Mouse (Mus musculus): ENCODE data around the gene Hoxa7. TPM values are rescaled to one million over a fixed set of nuclear protein-coding genes. Genes with fewer than 3 reads are reported as not detected.

Gene Hoxa7
- 7.6 and 12.1 TPM in 2 replicates for polyA plus RNA-seq (2015; fragmentation: Nextera tagmentation; extraction: Ambion mirVana)

DNA sequence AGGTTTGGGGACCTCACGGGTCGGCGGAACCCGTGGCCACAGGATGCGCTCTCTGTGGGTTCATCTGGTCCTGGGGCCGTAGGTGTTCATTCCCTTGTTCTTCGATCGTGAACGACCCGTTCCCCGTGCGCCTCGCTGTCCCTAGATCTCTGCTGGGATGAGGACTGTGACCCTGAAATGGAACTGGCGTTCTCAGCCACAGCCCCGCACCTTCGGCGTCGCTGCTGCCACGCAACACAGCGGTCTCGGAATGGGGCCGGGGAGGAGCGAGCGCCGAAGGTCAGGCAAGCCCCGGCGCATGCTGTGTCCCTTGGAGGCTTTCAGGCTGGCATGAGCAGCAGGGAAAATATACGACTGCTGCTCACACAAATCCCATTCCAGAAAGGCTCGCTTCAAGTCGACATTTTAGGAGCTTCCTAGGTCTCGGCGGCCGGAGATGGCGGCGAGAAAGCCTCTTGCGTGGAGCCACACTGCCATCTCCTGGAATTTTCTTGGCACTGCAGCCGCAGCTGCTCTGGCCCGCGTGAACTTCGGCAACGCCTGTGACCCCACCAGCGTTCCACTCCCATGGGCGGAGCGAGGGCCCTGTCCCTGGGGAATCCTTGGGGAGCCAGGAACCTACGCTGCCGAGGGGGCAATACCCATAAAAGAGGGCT lies at the start of gene Hoxa7:
Hoxa7 (minus strand) TSS at position 518 of the 656 bp plus-strand sequence.
- Histone ChIP-seq H3K27me3 (replicated peaks) (peaks cover 93% of the 10 kb centered on the region), H3K4me3 (replicated peaks) (peak within 1 kb of the TSS; percentile 57), H3K36me3 (no peaks in the 10 kb centered on the region), H3K4me1 (peaks cover 24% of the 10 kb centered on the region), H3K4me2 (peak within 1 kb of the TSS; percentile 97), H3K9ac (peak within 1 kb of the TSS; percentile 19; the same call in 1 of the 2 replicates), H3K9me3 (no peaks in the 10 kb centered on the region), H3K27ac (peak within 1 kb of the TSS; percentile 44; the same call in 1 of the 2 replicates)
- ATAC-seq (ENCODE audit: insufficient read depth, low FRiP score, low read depth), result peak; percentile 68; the same call in 1 of the 2 replicates
- under 1% methylated on average over 46 of the region's 46 CpGs for WGBS

GRCm38 (mm10) chr6:52270494-52271480 lies 49.1 kb upstream of the Hoxa7 start:
- H3K9me3 ChIP-seq, result no peaks in the 10 kb centered on the region
- no peak overlapping the region for H3K27ac ChIP-seq
- H3K9ac ChIP-seq, result no peak overlapping the region
- no peaks in the 10 kb centered on the region for H3K36me3 ChIP-seq
- H3K4me1 ChIP-seq, result no peaks in the 10 kb centered on the region
- no peak overlapping the region for H3K4me2 ChIP-seq
- WGBS, result 7% methylated on average over 23 of the region's 23 CpGs
- peaks cover 92% of the 10 kb centered on the region for H3K27me3 ChIP-seq (replicated peaks)
- H3K4me3 ChIP-seq (replicated peaks), result no peak overlapping the region
- ATAC-seq (ENCODE audit: insufficient read depth, low FRiP score, low read depth), result no peak

DNA sequence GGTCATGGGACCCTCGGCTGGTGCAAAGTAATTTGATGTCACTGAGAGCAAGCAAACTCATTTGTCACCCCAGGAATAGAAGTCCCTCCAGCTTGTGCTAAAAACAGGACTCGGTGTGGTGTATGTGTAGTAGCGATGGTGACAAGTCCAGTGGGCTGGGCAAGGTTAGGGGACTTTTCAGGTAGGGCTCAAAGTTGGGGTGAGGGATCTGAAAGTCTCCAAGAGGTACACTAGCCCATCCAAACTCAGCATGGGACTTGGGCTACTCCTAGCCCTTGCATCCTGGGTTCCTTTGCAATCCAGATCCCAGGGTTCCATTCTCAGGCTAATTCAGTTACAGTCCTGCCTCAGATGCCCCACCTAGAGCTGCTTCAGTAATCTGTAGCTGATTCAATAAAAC lies 47.1 kb upstream of the Hoxa7 start:
- H3K27me3 ChIP-seq (replicated peaks), result peaks cover 93% of the 10 kb centered on the region
- H3K9me3 ChIP-seq, result no peaks in the 10 kb centered on the region
- H3K27ac ChIP-seq, result no peak overlapping the region
- H3K4me2 ChIP-seq, result no peak overlapping the region
- H3K4me1 ChIP-seq, result no peaks in the 10 kb centered on the region
- no peak overlapping the region for H3K9ac ChIP-seq
- ATAC-seq (ENCODE audit: insufficient read depth, low FRiP score, low read depth), result no peak
- no peaks in the 10 kb centered on the region for H3K36me3 ChIP-seq
- WGBS, result 2% methylated on average over 3 of the region's 3 CpGs
- H3K4me3 ChIP-seq (replicated peaks), result no peak overlapping the region

- no peak for ATAC-seq (ENCODE audit: insufficient read depth, low FRiP score, low read depth)
- no peak overlapping the region for H3K4me2 ChIP-seq
- no peaks in the 10 kb centered on the region for H3K4me1 ChIP-seq
- H3K4me3 ChIP-seq (replicated peaks), result no peak overlapping the region
- H3K9ac ChIP-seq, result no peak overlapping the region
- H3K27ac ChIP-seq, result no peak overlapping the region
- peaks cover 93% of the 10 kb centered on the region for H3K27me3 ChIP-seq (replicated peaks)
- no peaks in the 10 kb centered on the region for H3K9me3 ChIP-seq
- 10% methylated on average over 7 of the region's 7 CpGs for WGBS
- H3K36me3 ChIP-seq, result no peaks in the 10 kb centered on the region
These were observed 46.7 kb upstream of the Hoxa7 start for GRCm38 (mm10) chr6:52268341-52268740.

DNA sequence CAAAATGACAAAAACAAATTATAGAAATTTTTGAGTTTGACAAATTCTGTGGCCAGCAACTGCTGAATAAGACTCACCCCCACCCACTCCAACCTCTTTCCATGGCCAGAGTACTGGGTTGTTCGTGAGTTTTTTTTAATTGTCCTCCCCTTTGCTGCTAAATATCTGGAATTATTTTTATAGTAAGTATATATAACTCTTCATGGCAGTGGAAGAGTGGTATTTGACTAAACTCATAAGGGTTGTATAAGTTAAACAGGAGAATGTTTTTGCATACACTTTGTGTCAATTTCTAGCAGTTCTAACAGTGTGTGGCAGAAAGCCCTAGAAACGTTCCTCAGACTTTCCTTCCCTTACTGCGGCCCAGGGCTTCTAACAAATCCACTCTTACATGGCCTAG lies 46.0 kb upstream of the Hoxa7 start:
- Histone ChIP-seq H3K27ac (no peak overlapping the region), H3K9ac (no peak overlapping the region), H3K36me3 (no peaks in the 10 kb centered on the region), H3K27me3 (replicated peaks) (peaks cover 92% of the 10 kb centered on the region), H3K4me2 (no peak overlapping the region), H3K4me1 (no peaks in the 10 kb centered on the region), H3K4me3 (replicated peaks) (no peak overlapping the region), H3K9me3 (no peaks in the 10 kb centered on the region)
- no peak for ATAC-seq (ENCODE audit: insufficient read depth, low FRiP score, low read depth)
- WGBS, result 5% methylated on average over 3 of the region's 3 CpGs

GRCm38 (mm10) chr6:52267221-52267620 lies 45.6 kb upstream of the Hoxa7 start:
- ATAC-seq (ENCODE audit: insufficient read depth, low FRiP score, low read depth), result no peak
- Histone ChIP-seq H3K4me1 (no peaks in the 10 kb centered on the region), H3K27ac (no peak overlapping the region), H3K4me2 (no peak overlapping the region), H3K36me3 (no peaks in the 10 kb centered on the region), H3K9me3 (no peaks in the 10 kb centered on the region), H3K4me3 (replicated peaks) (no peak overlapping the region), H3K9ac (no peak overlapping the region), H3K27me3 (replicated peaks) (peaks cover 92% of the 10 kb centered on the region)
- 18% methylated on average over 5 of the region's 5 CpGs for WGBS

DNA sequence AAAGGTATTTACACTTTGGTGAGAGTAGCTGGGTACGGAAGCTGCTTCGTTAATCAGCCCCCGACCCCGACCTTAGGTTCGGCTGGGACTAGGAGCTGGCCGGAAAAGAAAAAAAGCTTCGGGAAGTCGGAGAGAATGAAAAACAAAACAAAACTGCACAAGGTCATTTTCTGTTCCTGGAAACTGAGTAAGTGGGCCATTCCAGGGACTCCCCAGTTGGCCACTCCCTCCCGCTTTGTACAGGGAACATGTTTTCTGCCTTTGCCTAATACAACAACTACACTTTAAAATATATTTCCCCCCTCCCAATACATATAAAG lies 45.0 kb upstream of the Hoxa7 start:
- no peak overlapping the region for H3K9ac ChIP-seq
- under 1% methylated on average over 9 of the region's 9 CpGs for WGBS
- H3K4me3 ChIP-seq (replicated peaks), result no peak overlapping the region
- H3K4me2 ChIP-seq, result no peak overlapping the region
- no peaks in the 10 kb centered on the region for H3K36me3 ChIP-seq
- H3K9me3 ChIP-seq, result no peaks in the 10 kb centered on the region
- no peak for ATAC-seq (ENCODE audit: insufficient read depth, low FRiP score, low read depth)
- no peak overlapping the region for H3K27ac ChIP-seq
- H3K4me1 ChIP-seq, result no peaks in the 10 kb centered on the region
- peaks cover 95% of the 10 kb centered on the region for H3K27me3 ChIP-seq (replicated peaks)

DNA sequence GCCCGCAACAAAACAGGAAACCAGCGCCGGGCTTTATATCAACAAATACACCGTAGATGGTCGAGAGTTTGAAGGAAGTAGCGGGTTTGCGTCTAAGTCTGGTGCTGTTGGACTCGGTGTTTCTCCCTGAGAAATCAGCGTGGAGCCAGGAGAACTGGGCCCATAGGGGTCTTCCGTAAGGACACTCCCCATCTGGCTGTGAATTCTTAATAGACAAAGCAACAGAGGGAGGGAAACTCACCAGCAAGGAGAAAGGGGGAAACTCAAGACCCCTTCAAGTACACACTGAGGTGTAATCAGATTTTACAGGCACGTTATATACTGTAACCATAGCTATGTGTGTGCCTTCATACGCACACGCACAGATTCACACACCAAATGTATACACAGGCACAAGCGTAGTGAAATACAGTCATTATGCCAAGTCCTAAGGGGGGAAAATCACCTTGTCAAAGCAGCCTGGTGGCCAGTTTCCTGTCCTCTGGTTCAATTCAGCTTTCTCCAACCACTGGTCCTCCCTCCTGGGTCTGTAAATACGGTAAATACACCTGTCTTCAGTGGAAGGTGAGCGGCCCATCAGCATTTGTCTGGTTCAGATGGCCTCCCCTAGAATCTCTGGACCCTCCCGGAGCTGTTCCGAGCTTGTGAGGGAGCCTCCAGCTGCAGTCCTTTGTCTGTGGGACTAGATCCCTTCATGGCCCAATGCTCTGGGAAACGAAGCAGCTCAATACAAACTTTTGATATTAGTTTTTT lies 44.4 kb upstream of the Hoxa7 start:
- Histone ChIP-seq H3K36me3 (no peaks in the 10 kb centered on the region), H3K9ac (no peak overlapping the region), H3K27ac (no peak overlapping the region), H3K4me2 (no peak overlapping the region), H3K4me1 (no peaks in the 10 kb centered on the region), H3K27me3 (replicated peaks) (peaks cover 94% of the 10 kb centered on the region), H3K4me3 (replicated peaks) (no peak overlapping the region), H3K9me3 (no peaks in the 10 kb centered on the region)
- ATAC-seq (ENCODE audit: insufficient read depth, low FRiP score, low read depth), result no peak
- 2% methylated on average over 19 of the region's 19 CpGs for WGBS

DNA sequence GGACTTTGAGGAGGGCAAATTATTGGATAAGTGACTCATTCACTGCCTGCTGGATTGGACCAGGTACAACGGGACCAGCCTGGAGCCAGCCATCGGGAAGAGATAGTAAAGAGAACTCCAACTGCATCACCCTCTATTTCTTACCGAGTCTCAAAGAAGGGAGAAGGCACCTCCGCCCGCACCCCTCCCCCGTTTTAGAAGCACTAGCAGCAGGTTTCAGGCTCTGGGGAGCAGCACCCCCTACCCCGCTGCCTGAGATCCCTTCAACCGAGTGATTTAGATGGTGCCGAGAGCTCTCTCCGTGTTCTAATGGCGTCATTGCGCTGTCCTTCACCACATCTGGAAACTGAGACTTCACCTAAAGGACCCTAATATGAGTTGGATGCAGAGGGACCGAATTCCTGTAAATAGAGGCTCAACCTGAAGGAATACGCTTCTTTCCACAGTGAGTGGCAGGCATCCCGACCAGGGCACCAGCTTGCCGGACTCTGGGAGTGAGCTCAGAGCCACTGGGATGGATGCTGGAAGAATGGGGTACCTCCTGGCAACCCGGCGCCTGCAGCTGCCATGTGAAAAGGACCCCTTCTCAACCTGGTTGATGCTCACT lies 43.8 kb upstream of the Hoxa7 start:
- Histone ChIP-seq H3K4me1 (peaks cover 6% of the 10 kb centered on the region; the same call in 1 of the 2 replicates), H3K4me3 (replicated peaks) (no peak overlapping the region), H3K9ac (no peak overlapping the region), H3K36me3 (no peaks in the 10 kb centered on the region), H3K27ac (no peak overlapping the region), H3K27me3 (replicated peaks) (peaks cover 93% of the 10 kb centered on the region), H3K4me2 (no peak overlapping the region), H3K9me3 (no peaks in the 10 kb centered on the region)
- 3% methylated on average over 18 of the region's 18 CpGs for WGBS
- ATAC-seq (ENCODE audit: insufficient read depth, low FRiP score, low read depth), result no peak

GRCm38 (mm10) chr6:52264106-52264790 lies 42.6 kb upstream of the Hoxa7 start:
- ATAC-seq (ENCODE audit: insufficient read depth, low FRiP score, low read depth), result no peak
- H3K4me3 ChIP-seq (replicated peaks), result no peak overlapping the region
- no peaks in the 10 kb centered on the region for H3K9me3 ChIP-seq
- WGBS, result 6% methylated on average over 5 of the region's 5 CpGs
- H3K36me3 ChIP-seq, result no peaks in the 10 kb centered on the region
- peaks cover 90% of the 10 kb centered on the region for H3K27me3 ChIP-seq (replicated peaks)
- no peak overlapping the region for H3K4me2 ChIP-seq
- no peak overlapping the region for H3K27ac ChIP-seq
- H3K4me1 ChIP-seq, result peaks cover 12% of the 10 kb centered on the region
- no peak overlapping the region for H3K9ac ChIP-seq

GRCm38 (mm10) chr6:52263321-52263585 lies 41.6 kb upstream of the Hoxa7 start:
- H3K4me1 ChIP-seq, result peaks cover 12% of the 10 kb centered on the region
- no peaks in the 10 kb centered on the region for H3K36me3 ChIP-seq
- H3K27me3 ChIP-seq (replicated peaks), result peaks cover 90% of the 10 kb centered on the region
- H3K9ac ChIP-seq, result no peak overlapping the region
- H3K9me3 ChIP-seq, result no peaks in the 10 kb centered on the region
- no peak overlapping the region for H3K4me2 ChIP-seq
- no peak overlapping the region for H3K27ac ChIP-seq
- under 1% methylated on average over 6 of the region's 6 CpGs for WGBS
- no peak for ATAC-seq (ENCODE audit: insufficient read depth, low FRiP score, low read depth)
- H3K4me3 ChIP-seq (replicated peaks), result no peak overlapping the region
